Mouse (Mus musculus): ENCODE data around the gene Ncoa3.

GRCm38 (mm10) chr2:166119992-166120391 is 127.6 kb downstream of the Ncoa3 start:
- TF ChIP-seq CTCF (IDR thresholded peaks at IDR 0.05; ENCODE audit: borderline replicate concordance, extremely low read depth, insufficient read depth, insufficient read length) (no peak), POLR2A (IDR thresholded peaks at IDR 0.05; ENCODE audit: borderline replicate concordance, extremely low read depth, insufficient read depth, insufficient read length, poor library complexity, severe bottlenecking) (no peak)
